Mouse (Mus musculus) bone marrow macrophage, adult 2 months (primary cell): ENCODE data around the gene Lce1a2.

Experiments used
- CTCF ChIP-seq: IDR thresholded peaks from 2 replicates; pipeline ENCODE4 v1.5.1; 2012; ENCODE audit warnings: low read depth, mild to moderate bottlenecking, low read length, moderate library complexity
- POLR2A ChIP-seq: IDR thresholded peaks from 2 replicates; pipeline ENCODE4 v1.6.1; 2012; ENCODE audit warnings: mild to moderate bottlenecking, low read depth, low read length, borderline replicate concordance

- TF ChIP-seq CTCF (no peak), POLR2A (no peak)
Measured at GRCm38 (mm10) chr3:92648207-92648606, 21.9 kb downstream of the Lce1a2 start, which contains the start of gene Lce1a1.
